Mouse (Mus musculus) intestine, embryonic 16.5 days (tissue): ENCODE results near the gene Ehd4. TPM values are rescaled to one million over a fixed set of nuclear protein-coding genes. Genes with fewer than 3 reads are reported as not detected.

Experiments
- ATAC-seq: fragments of 200-750 bp; cut with Nextera tagmentation; 2 replicates; pipeline ENCODE4 v1.8.0; 2017; ENCODE audit warnings: moderate TSS enrichment, moderate library complexity
- H3K27ac ChIP-seq: fragments of 300-500 bp; sonication (generic); 2 replicates; pipeline ENCODE4 v1.5.1; 2014; ENCODE audit warnings: mild to moderate bottlenecking, low read length
- H3K27me3 ChIP-seq: fragments of 300-500 bp; sonication (generic); replicated peaks from 2 replicates; pipeline ENCODE4 v1.6.1; 2014; ENCODE audit warnings: low read length, control low read depth, mixed read lengths; ENCODE audit not compliant: control insufficient read depth, insufficient read depth
- H3K36me3 ChIP-seq: fragments of 300-500 bp; sonication (generic); 2 replicates; pipeline ENCODE4 v1.6.1; 2014; ENCODE audit warnings: low read length, control low read depth; ENCODE audit not compliant: control insufficient read depth, insufficient read depth
- H3K4me1 ChIP-seq: fragments of 300-500 bp; sonication (generic); 2 replicates; pipeline ENCODE4 v1.6.1; 2014; ENCODE audit warnings: low read length, control low read depth, mixed read lengths; ENCODE audit not compliant: control insufficient read depth, insufficient read depth
- H3K4me2 ChIP-seq: fragments of 300-500 bp; sonication (generic); 2 replicates; pipeline ENCODE4 v1.6.1; 2014; ENCODE audit warnings: low read depth, low read length, control low read depth
- H3K4me3 ChIP-seq: fragments of 300-500 bp; sonication (generic); 2 replicates; pipeline ENCODE4 v1.5.1; 2014; ENCODE audit warnings: mild to moderate bottlenecking, low read length
- H3K9ac ChIP-seq: fragments of 300-500 bp; sonication (generic); 2 replicates; pipeline ENCODE4 v1.6.1; 2014; ENCODE audit warnings: low read depth, low read length
- H3K9me3 ChIP-seq: fragments of 300-500 bp; sonication (generic); 2 replicates; pipeline ENCODE4 v1.6.1; 2016; ENCODE audit warnings: low read length, control low read depth; ENCODE audit not compliant: control insufficient read depth
- WGBS: fragments of 180-500 bp; shearing (Covaris S2); extraction: QIAGEN DNeasy Blood & Tissue Kit; methylation state at CpG from one replicate; pipeline ENCODE4 v1.1.7; 2014; 5-methylcytosine and 5-hydroxymethylcytosine counted together
- polyA plus RNA-seq: library from polyadenylated mRNA; unstranded; fragments of >200 nt; fragmentation: Nextera tagmentation; extraction: Ambion mirVana; gene quantifications from 2 replicates; pipeline ENCODE4 v1.2.1, GENCODE M21; 2015

Gene Ehd4
- polyA plus RNA-seq = 46.0 and 51.7 TPM in 2 replicates

- no peaks in the 10 kb centered on the region for H3K4me1 ChIP-seq
- H3K36me3 ChIP-seq = no peaks in the 10 kb centered on the region
- no peaks in the 10 kb centered on the region for H3K9me3 ChIP-seq
- H3K27me3 ChIP-seq = no peaks in the 10 kb centered on the region
- ATAC-seq = peak; percentile 99
- H3K27ac ChIP-seq = peak within 1 kb of the TSS; percentile 64
- H3K9ac ChIP-seq = peak within 1 kb of the TSS; percentile 80
- WGBS = under 1% methylated on average over 53 of the region's 53 CpGs
- peak within 1 kb of the TSS; percentile 97 for H3K4me2 ChIP-seq
- peak within 1 kb of the TSS; percentile 79 for H3K4me3 ChIP-seq
Observed at GRCm38 (mm10) chr2:120154361-120154894, at the start of gene Ehd4. Gene Ehd4 (minus strand): TSS chr2:120154606.

- 61% methylated on average over 3 of the region's 3 CpGs for WGBS
Observed at GRCm38 (mm10) chr2:120203742-120204141, 49.3 kb upstream of the Ehd4 start.

DNA sequence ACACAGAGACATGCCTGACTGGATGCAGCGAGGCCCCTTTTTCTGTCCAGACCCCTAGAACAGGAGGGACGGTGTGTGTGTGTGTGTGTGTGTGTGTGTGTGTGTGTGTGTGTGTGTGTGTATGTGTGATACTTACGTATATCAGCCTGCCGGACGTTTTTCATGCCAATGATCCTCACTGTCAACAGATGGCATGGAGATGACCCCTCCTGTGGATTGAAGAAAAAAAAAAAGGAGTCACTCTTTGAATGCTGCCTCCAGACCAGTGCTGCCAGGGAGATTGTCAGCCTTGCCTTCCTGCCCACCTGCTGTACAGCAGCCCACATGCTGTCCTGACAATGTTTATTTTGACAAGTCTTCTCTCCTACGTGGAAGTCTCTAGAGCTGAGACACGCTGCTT lies 45.7 kb upstream of the Ehd4 start:
- Histone ChIP-seq H3K4me1 (no peaks in the 10 kb centered on the region), H3K36me3 (no peaks in the 10 kb centered on the region), H3K9ac (no peak overlapping the region), H3K4me2 (no peak overlapping the region), H3K4me3 (no peak overlapping the region), H3K9me3 (no peaks in the 10 kb centered on the region), H3K27me3 (no peaks in the 10 kb centered on the region), H3K27ac (no peak overlapping the region)
- ATAC-seq = no peak
- WGBS = 68% methylated on average over 7 of the region's 7 CpGs

More at GRCm38 (mm10) chr2:120203742-120204141, 49.3 kb upstream of the Ehd4 start:
- no peak overlapping the region for H3K4me2 ChIP-seq
- no peak for ATAC-seq
- no peak overlapping the region for H3K4me3 ChIP-seq
- no peak overlapping the region for H3K27ac ChIP-seq
- H3K9ac ChIP-seq = no peak overlapping the region
- no peaks in the 10 kb centered on the region for H3K36me3 ChIP-seq
- no peaks in the 10 kb centered on the region for H3K4me1 ChIP-seq
- H3K9me3 ChIP-seq = no peaks in the 10 kb centered on the region
- no peaks in the 10 kb centered on the region for H3K27me3 ChIP-seq

GRCm38 (mm10) chr2:120188174-120188573 lies 33.8 kb upstream of the Ehd4 start:
- ATAC-seq = no peak
- H3K9ac ChIP-seq = no peak overlapping the region
- no peak overlapping the region for H3K4me2 ChIP-seq
- peaks cover 4% of the 10 kb centered on the region; the same call in 1 of the 2 replicates for H3K9me3 ChIP-seq
- no peaks in the 10 kb centered on the region for H3K36me3 ChIP-seq
- no peaks in the 10 kb centered on the region for H3K4me1 ChIP-seq
- H3K27me3 ChIP-seq = no peaks in the 10 kb centered on the region
- no peak overlapping the region for H3K4me3 ChIP-seq
- WGBS = 81% methylated on average over 4 of the region's 4 CpGs
- no peak overlapping the region for H3K27ac ChIP-seq

DNA sequence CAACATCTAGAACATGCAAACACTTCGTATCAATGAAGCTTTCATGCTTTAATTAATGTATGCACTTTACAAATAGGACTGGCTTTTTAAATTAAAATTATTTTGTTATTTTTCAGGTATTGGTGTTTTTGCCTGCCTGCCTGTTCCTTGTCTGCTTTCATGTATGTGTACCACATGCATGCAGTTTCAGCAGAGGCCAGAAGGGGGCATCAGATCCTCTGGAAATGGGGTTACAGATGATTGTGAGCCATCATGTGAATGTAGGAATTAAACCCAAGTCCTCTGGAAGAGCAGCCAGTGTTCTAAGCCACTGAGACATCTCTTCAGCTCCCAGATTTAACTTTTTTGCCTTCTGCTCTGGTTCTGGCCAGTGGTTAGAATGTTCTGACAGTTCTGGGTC lies 33.2 kb upstream of the Ehd4 start:
- Histone ChIP-seq H3K27ac (no peak overlapping the region), H3K9ac (no peak overlapping the region), H3K4me2 (no peak overlapping the region), H3K4me1 (no peaks in the 10 kb centered on the region), H3K27me3 (no peaks in the 10 kb centered on the region), H3K4me3 (no peak overlapping the region), H3K36me3 (no peaks in the 10 kb centered on the region), H3K9me3 (peaks cover 4% of the 10 kb centered on the region; the same call in 1 of the 2 replicates)
- 90% methylated on average over 1 of the region's 1 CpGs for WGBS
- no peak for ATAC-seq

DNA sequence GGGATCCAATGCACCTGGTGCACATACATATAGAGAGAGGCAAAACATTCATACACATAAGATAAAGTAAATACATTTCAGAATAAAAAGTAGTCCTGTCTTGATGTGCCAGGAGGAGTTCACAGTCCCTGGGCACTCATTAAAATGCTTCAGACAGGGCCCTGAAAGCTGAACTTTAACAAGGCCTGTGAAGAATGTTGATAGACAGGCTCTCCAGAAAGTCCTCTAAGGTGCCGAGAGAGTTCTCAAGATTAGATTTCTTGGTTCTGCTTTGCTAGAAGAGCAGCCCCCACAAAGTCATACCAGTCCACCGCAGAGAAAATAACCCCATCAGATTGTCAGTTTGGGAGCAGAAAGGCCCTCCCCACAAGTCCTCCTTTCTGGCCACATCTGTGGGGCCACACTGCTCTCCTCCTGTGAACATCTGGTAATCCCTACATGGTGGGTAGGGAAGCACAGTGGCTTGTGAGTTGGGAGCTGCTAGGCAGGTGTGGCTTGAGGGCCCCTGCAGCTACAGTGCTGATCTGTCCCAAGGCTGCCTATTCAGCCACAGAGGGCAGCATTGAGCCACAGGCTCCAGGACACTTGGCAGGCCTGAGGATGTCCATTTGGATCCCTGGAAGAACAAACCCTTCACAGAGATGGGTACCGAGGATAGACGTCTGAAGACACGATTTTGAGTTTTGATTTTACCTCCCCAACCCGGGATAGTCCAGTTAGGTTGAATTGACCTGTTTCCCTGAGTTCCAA lies 31.3 kb upstream of the Ehd4 start:
- Histone ChIP-seq H3K27ac (no peak overlapping the region), H3K9me3 (no peaks in the 10 kb centered on the region), H3K4me2 (no peak overlapping the region), H3K27me3 (no peaks in the 10 kb centered on the region), H3K4me3 (no peak overlapping the region), H3K4me1 (no peaks in the 10 kb centered on the region), H3K9ac (no peak overlapping the region), H3K36me3 (no peaks in the 10 kb centered on the region)
- no peak for ATAC-seq
- 79% methylated on average over 6 of the region's 6 CpGs for WGBS

- no peak overlapping the region for H3K27ac ChIP-seq
- no peaks in the 10 kb centered on the region for H3K4me1 ChIP-seq
- H3K27me3 ChIP-seq = no peaks in the 10 kb centered on the region
- no peak overlapping the region for H3K9ac ChIP-seq
- H3K4me2 ChIP-seq = no peak overlapping the region
- no peak overlapping the region for H3K4me3 ChIP-seq
- H3K36me3 ChIP-seq = no peaks in the 10 kb centered on the region
- ATAC-seq = no peak
- no peaks in the 10 kb centered on the region for H3K9me3 ChIP-seq
Observed at GRCm38 (mm10) chr2:120178936-120179335, 24.5 kb upstream of the Ehd4 start.

- H3K9me3 ChIP-seq = no peaks in the 10 kb centered on the region
- 21% methylated on average over 10 of the region's 10 CpGs for WGBS
- H3K36me3 ChIP-seq = no peaks in the 10 kb centered on the region
- no peaks in the 10 kb centered on the region for H3K27me3 ChIP-seq
- H3K4me2 ChIP-seq = no peak overlapping the region
- H3K9ac ChIP-seq = no peak overlapping the region
- no peak for ATAC-seq
- H3K27ac ChIP-seq = no peak overlapping the region
- H3K4me3 ChIP-seq = no peak overlapping the region
- H3K4me1 ChIP-seq = no peaks in the 10 kb centered on the region
Observed at GRCm38 (mm10) chr2:120173718-120174117, 19.3 kb upstream of the Ehd4 start.

- no peak overlapping the region for H3K9ac ChIP-seq
- no peaks in the 10 kb centered on the region for H3K36me3 ChIP-seq
- H3K4me2 ChIP-seq = no peak overlapping the region
- 92% methylated on average over 7 of the region's 7 CpGs for WGBS
- H3K4me3 ChIP-seq = no peak overlapping the region
- H3K27me3 ChIP-seq = no peaks in the 10 kb centered on the region
- ATAC-seq = no peak
- no peak overlapping the region for H3K27ac ChIP-seq
- no peaks in the 10 kb centered on the region for H3K4me1 ChIP-seq
- H3K9me3 ChIP-seq = no peaks in the 10 kb centered on the region
Observed at GRCm38 (mm10) chr2:120171362-120171761, 17.0 kb upstream of the Ehd4 start.
